Mouse (Mus musculus) small intestine, adult 2 months (tissue): ENCODE results near the gene Vsnl1.

Experiments
- CTCF ChIP-seq: fragments of 200-500 bp; IDR thresholded peaks from 2 replicates; pipeline ENCODE4 v1.5.1; 2012; ENCODE audit warnings: low read depth, mild to moderate bottlenecking, control low read depth, inconsistent platforms, low read length, moderate library complexity, mixed read lengths; ENCODE audit not compliant: insufficient replicate concordance, insufficient read length; ENCODE audit errors: extremely low read depth
- POLR2A ChIP-seq: fragments of 200-500 bp; IDR thresholded peaks from 2 replicates; pipeline ENCODE4 v1.6.1; 2012; ENCODE audit warnings: low read depth, mild to moderate bottlenecking, control low read depth, inconsistent platforms, low read length, moderate library complexity

GRCm38 (mm10) chr12:11418112-11418511 lies 18.3 kb downstream of the Vsnl1 start:
- TF ChIP-seq CTCF: no peak
- TF ChIP-seq POLR2A: no peak
